Mouse (Mus musculus) testis, adult 10 weeks (tissue): ENCODE measurements around the gene Sod2. TPM values are rescaled to one million over a fixed set of nuclear protein-coding genes. Genes with fewer than 3 reads are reported as not detected.

Source experiments
- polyA plus RNA-seq: library from polyadenylated mRNA; stranded (reverse); fragments of 350-450 nt; fragmentation: Illumina TruSeq; extraction: RNeasy Lipid Tissue Mini Kit (QIAGEN cat#74804); gene quantifications from one replicate; pipeline ENCODE4 v1.2.3, GENCODE M21; 2014; ENCODE audit warnings: low read depth, low replicate concordance

The Sod2 gene
- polyA plus RNA-seq, result 62.3 TPM

DNA sequence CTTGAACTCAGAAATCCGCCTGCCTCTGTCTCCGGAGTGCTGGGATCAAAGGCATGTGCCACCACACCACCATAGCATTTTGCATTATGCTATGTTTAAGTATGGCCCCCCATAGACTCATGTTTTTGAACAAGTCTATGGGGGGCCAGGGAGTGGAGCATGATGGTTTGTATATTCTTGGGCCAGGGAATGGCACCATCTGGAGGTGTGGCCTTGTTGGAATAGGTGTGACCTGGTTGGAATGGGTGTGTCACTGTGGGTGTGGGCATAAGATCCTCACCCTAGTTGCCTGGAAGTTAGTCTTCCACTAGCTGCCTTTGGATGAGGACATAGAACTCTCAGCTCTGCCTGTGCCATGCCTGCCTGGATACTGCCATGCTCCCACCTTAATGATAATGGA is at the start of gene Sod2:
Gene Sod2 (plus strand): TSS at position 301 of the 400 bp plus-strand sequence.

DNA sequence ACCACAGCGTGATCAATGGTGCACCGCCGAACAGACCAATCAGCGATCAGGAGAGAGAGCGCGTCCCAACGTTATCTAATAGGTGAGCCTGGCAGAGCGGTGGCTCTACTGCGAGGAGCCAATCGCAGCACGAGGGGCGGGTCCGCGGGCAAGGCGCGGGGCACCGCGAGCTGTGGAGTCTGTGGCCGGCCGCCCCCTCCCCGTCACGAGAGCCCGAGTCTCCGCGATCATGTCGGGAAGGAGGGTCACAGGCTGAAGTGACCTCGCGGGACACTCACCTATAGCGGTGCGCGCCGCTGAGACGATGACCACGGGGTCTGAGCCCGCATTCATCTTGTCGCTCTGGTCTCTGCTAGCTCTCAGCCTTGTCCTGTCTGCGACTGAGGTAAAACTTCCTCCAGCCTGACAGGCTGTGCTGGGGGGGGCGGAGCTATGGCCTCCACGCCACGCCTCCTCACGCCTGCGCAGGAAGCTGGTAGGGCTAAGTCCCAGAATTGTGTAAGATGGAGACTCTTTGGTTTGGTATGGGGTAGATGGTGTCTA is 46.2 kb upstream of the Sod2 start, which contains the start of gene Acat2:
Gene Acat2 (minus strand): TSS at position 417 of the 543 bp plus-strand sequence.

GRCm38 (mm10) chr17:12994069-12994468 is 12.6 kb upstream of the Sod2 start, which contains the start of gene Wtap:
TSS of gene Wtap (minus strand) at chr17:12994169.

GRCm38 (mm10) chr17:13052124-13052813 is 45.6 kb downstream of the Sod2 start, which contains the start of gene Gpr31b:
TSS of gene Gpr31b (minus strand) at chr17:13052296.

GRCm38 (mm10) chr17:13060804-13061203 is 54.2 kb downstream of the Sod2 start, which contains the start of gene Tcp10b:
TSS of gene Tcp10b (plus strand) at chr17:13061104.

Other genes with a start within 250 kb of the Sod2 start
- 3.2 TPM for gene Igf2r, start 237.2 kb upstream of the Sod2 start, polyA plus RNA-seq
- 34.0 TPM for gene Mas1, start 138.7 kb upstream of the Sod2 start, polyA plus RNA-seq
- not detected for gene Mrgprh, start 130.8 kb upstream of the Sod2 start, polyA plus RNA-seq
- gene Pnldc1, start 96.6 kb upstream of the Sod2 start, polyA plus RNA-seq, result 14.2 TPM
- 3,358 TPM for gene Tcp1, start 91.1 kb upstream of the Sod2 start, polyA plus RNA-seq
- 47.6 TPM for gene Mrpl18, start 90.5 kb upstream of the Sod2 start, polyA plus RNA-seq
- gene Acat3, start 66.2 kb upstream of the Sod2 start, polyA plus RNA-seq, result 3.9 TPM
- 12.9 TPM for gene Acat2, start 46.1 kb upstream of the Sod2 start, polyA plus RNA-seq
- 40.8 TPM for gene Wtap, start 12.7 kb upstream of the Sod2 start, polyA plus RNA-seq
- gene Gpr31b, start 45.5 kb downstream of the Sod2 start, polyA plus RNA-seq, result not detected
- 288 TPM for gene Tcp10b, start 54.3 kb downstream of the Sod2 start, polyA plus RNA-seq
- gene Unc93a, start 125.0 kb downstream of the Sod2 start, polyA plus RNA-seq, result 3.7 TPM
- gene Smok2a, start 214.3 kb downstream of the Sod2 start, polyA plus RNA-seq, result 15.8 TPM
- 13.8 TPM for gene Smok2b, start 223.4 kb downstream of the Sod2 start, polyA plus RNA-seq